Mouse (Mus musculus): ENCODE measurements at regions not wholly inside any gene's neighbourhood (a gene's known extent, or its start where the extent isn't known, plus 50 kb on each side); places are given as distances from the start of the nearest gene placed in this dataset.

- H3K36me3 ChIP-seq (ENCODE audit: control insufficient read depth in 1 of 2, insufficient read depth in 2 of 2, low read length in 2 of 2) = no peaks in the 10 kb centered on the region
- H3K4me1 ChIP-seq (ENCODE audit: control insufficient read depth in 1 of 2, insufficient read depth in 2 of 2, low read length in 2 of 2) = no peaks in the 10 kb centered on the region
- no peak overlapping the region for H3K4me3 ChIP-seq (ENCODE audit: control insufficient read depth in 1 of 2, insufficient read depth in 1 of 2, low read depth in 2 of 2, low read length in 2 of 2)
- TF ChIP-seq MAX (IDR thresholded peaks at IDR 0.05; ENCODE audit: low read length) (no peak), GATA1 (IDR thresholded peaks at IDR 0.05; ENCODE audit: low read depth, low read length) (no peak), ZNF384 (IDR thresholded peaks at IDR 0.05; ENCODE audit: low read depth, low read length) (no peak), USF1 (IDR thresholded peaks at IDR 0.05; ENCODE audit: low read depth, low read length) (no peak), KAT2A (conservative IDR thresholded peaks at IDR 0.05; ENCODE audit: low read depth, low read length) (no peak), MAZ (IDR thresholded peaks at IDR 0.05; ENCODE audit: low read depth, low read length) (no peak)
- H3K27me3 ChIP-seq (ENCODE audit: control insufficient read depth in 1 of 2, insufficient read depth in 2 of 2, low read length in 2 of 2) = no peaks in the 10 kb centered on the region
- no peak overlapping the region for H3K9ac ChIP-seq (ENCODE audit: control insufficient read depth, low read depth, low read length, poor library complexity, severe bottlenecking)
- no peaks in the 10 kb centered on the region for H3K9me3 ChIP-seq (replicated peaks; ENCODE audit: insufficient read depth, low read length)
- DNase-seq (ENCODE audit: low read depth, low spot score) = no peak
- no peaks in the 10 kb centered on the region for H3K79me2 ChIP-seq (ENCODE audit: control insufficient read depth, insufficient read depth, low read length, poor library complexity)
- no peak overlapping the region for H3K27ac ChIP-seq (ENCODE audit: control insufficient read depth, low read depth, low read length)
These were observed 551.0 kb downstream of the Plekhb2 start for GRCm38 (mm10) chr1:35400674-35401359.

- H3K9me3 ChIP-seq (replicated peaks; ENCODE audit: insufficient read depth, low read length) = no peaks in the 10 kb centered on the region
- no peaks in the 10 kb centered on the region for H3K4me1 ChIP-seq (ENCODE audit: control insufficient read depth in 1 of 2, insufficient read depth in 2 of 2, low read length in 2 of 2)
- H3K36me3 ChIP-seq (ENCODE audit: control insufficient read depth in 1 of 2, insufficient read depth in 2 of 2, low read length in 2 of 2) = no peaks in the 10 kb centered on the region
- no peak for TF ChIP-seq USF2 (IDR thresholded peaks at IDR 0.05; ENCODE audit: borderline replicate concordance in 1 of 2, insufficient read depth in 1 of 2, low read depth in 1 of 2, low read length in 2 of 2)
- no peak for TF ChIP-seq CHD1 (IDR thresholded peaks at IDR 0.05; ENCODE audit: low read depth, low read length)
- no peak for DNase-seq (ENCODE audit: low read depth, low spot score)
- H3K27me3 ChIP-seq (ENCODE audit: control insufficient read depth in 1 of 2, insufficient read depth in 2 of 2, low read length in 2 of 2) = no peaks in the 10 kb centered on the region
- H3K79me2 ChIP-seq (ENCODE audit: control insufficient read depth, insufficient read depth, low read length, poor library complexity) = no peaks in the 10 kb centered on the region
- H3K4me3 ChIP-seq (ENCODE audit: control insufficient read depth in 1 of 2, insufficient read depth in 1 of 2, low read depth in 2 of 2, low read length in 2 of 2) = no peak overlapping the region
- H3K9ac ChIP-seq (ENCODE audit: control insufficient read depth, low read depth, low read length, poor library complexity, severe bottlenecking) = no peak overlapping the region
- H3K27ac ChIP-seq (ENCODE audit: control insufficient read depth, low read depth, low read length) = no peak overlapping the region
These were observed 553.2 kb downstream of the Plekhb2 start for GRCm38 (mm10) chr1:35402995-35403394.

GRCm38 (mm10) chr1:35405418-35405817 lies 555.6 kb downstream of the Plekhb2 start:
- Histone ChIP-seq H3K9ac (ENCODE audit: control insufficient read depth, low read depth, low read length, poor library complexity, severe bottlenecking) (no peak overlapping the region), H3K79me2 (ENCODE audit: control insufficient read depth, insufficient read depth, low read length, poor library complexity) (no peaks in the 10 kb centered on the region)

More at GRCm38 (mm10) chr1:35405418-35405817, 555.6 kb downstream of the Plekhb2 start:
- no peaks in the 10 kb centered on the region for H3K27me3 ChIP-seq (ENCODE audit: control insufficient read depth in 1 of 2, insufficient read depth in 2 of 2, low read length in 2 of 2)
- no peak overlapping the region for H3K27ac ChIP-seq (ENCODE audit: control insufficient read depth, low read depth, low read length)
- no peaks in the 10 kb centered on the region for H3K36me3 ChIP-seq (ENCODE audit: control insufficient read depth in 1 of 2, insufficient read depth in 2 of 2, low read length in 2 of 2)
- no peak for DNase-seq (ENCODE audit: low read depth, low spot score)
- no peaks in the 10 kb centered on the region for H3K4me1 ChIP-seq (ENCODE audit: control insufficient read depth in 1 of 2, insufficient read depth in 2 of 2, low read length in 2 of 2)
- H3K9me3 ChIP-seq (replicated peaks; ENCODE audit: insufficient read depth, low read length) = no peaks in the 10 kb centered on the region
- H3K4me3 ChIP-seq (ENCODE audit: control insufficient read depth in 1 of 2, insufficient read depth in 1 of 2, low read depth in 2 of 2, low read length in 2 of 2) = no peak overlapping the region
- no peak for TF ChIP-seq ZC3H11A (IDR thresholded peaks at IDR 0.05; ENCODE audit: low read depth, low read length)
- TF ChIP-seq GATA1 (IDR thresholded peaks at IDR 0.05; ENCODE audit: low read depth, low read length) = no peak
- no peak for TF ChIP-seq TCF12 (IDR thresholded peaks at IDR 0.05; ENCODE audit: low read depth, low read length)
- TF ChIP-seq USF2 (IDR thresholded peaks at IDR 0.05; ENCODE audit: borderline replicate concordance in 1 of 2, insufficient read depth in 1 of 2, low read depth in 1 of 2, low read length in 2 of 2) = no peak
- no peak for TF ChIP-seq CTCF (IDR thresholded peaks at IDR 0.05 in 2 of 3, conservative IDR thresholded peaks at IDR 0.05 in 1 of 3; ENCODE audit: control insufficient read depth in 1 of 3, insufficient read depth in 1 of 3, low read depth in 2 of 3, low read length in 3 of 3, poor library complexity in 1 of 3, severe bottlenecking in 1 of 3)
- TF ChIP-seq MAX (IDR thresholded peaks at IDR 0.05; ENCODE audit: low read length) = no peak
- TF ChIP-seq HCFC1 (IDR thresholded peaks at IDR 0.05; ENCODE audit: low read depth, low read length) = no peak
- TF ChIP-seq BHLHE40 (IDR thresholded peaks at IDR 0.05; ENCODE audit: borderline replicate concordance, low read depth, low read length) = no peak
- no peak for TF ChIP-seq CHD1 (IDR thresholded peaks at IDR 0.05; ENCODE audit: low read depth, low read length)
- TF ChIP-seq ZNF384 (IDR thresholded peaks at IDR 0.05; ENCODE audit: low read depth, low read length) = no peak
- no peak for TF ChIP-seq POLR2AphosphoS2 (IDR thresholded peaks at IDR 0.05; ENCODE audit: low read length)
